Mouse (Mus musculus): Measurements from ENCODE around the gene Trim14. TPM values are rescaled to one million over a fixed set of nuclear protein-coding genes. Genes with fewer than 3 reads are reported as not detected.

The Trim14 gene
- polyA plus RNA-seq, 2 experiments, result 2.5 to 3.3 TPM

DNA sequence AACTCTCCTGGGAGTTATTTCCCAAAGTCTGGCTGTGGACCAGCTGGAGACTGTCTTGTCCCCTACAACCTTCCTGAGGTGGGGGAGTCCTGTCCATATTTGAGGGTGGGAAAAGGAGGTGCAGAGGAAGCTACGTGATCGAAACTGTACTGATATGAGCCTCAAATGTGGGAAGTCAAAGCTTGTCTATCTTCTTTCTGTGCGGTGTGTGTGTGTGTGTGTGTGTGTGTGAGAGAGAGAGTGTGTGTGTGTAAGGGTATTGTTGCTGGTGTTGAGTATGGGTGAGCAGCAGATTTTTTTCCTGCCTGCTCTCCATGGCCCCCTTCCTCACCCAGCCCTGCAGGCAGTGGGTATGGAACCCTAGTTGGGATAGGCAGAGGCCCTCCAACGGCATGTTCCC, 28.3 kb upstream of the Trim14 start:
- Histone ChIP-seq H3K36me3 (ENCODE audit: control insufficient read depth, insufficient read depth, low read length) (no peaks in the 10 kb centered on the region), H3K4me2 (replicated peaks; ENCODE audit: low read depth, low read length, severe bottlenecking) (no peak overlapping the region), H3K9me3 (ENCODE audit: control insufficient read depth, low read length) (no peaks in the 10 kb centered on the region), H3K4me3 (replicated peaks; ENCODE audit: low read length) (no peak overlapping the region), H3K27ac (replicated peaks; ENCODE audit: low read depth, low read length) (no peak overlapping the region), H3K4me1 (ENCODE audit: control insufficient read depth, insufficient read depth, low read length) (no peaks in the 10 kb centered on the region), H3K27me3 (ENCODE audit: control insufficient read depth, insufficient read depth, low read length) (no peaks in the 10 kb centered on the region), H3K9ac (ENCODE audit: low read depth, low read length, severe bottlenecking) (no peak overlapping the region)
- no peak for ATAC-seq (ENCODE audit: low FRiP score, low read depth)
- DNase-seq (ENCODE audit: low spot score), result no peak
- TF ChIP-seq POLR2A (IDR thresholded peaks at IDR 0.05; ENCODE audit: borderline replicate concordance, extremely low read depth, insufficient read depth, insufficient read length), result no peak
- 88% methylated on average over 4 of the region's 4 CpGs for WGBS

- 68% methylated on average over 10 of the region's 10 CpGs for WGBS
Observed at GRCm38 (mm10) chr4:46563847-46564246, 27.9 kb upstream of the Trim14 start.

DNA sequence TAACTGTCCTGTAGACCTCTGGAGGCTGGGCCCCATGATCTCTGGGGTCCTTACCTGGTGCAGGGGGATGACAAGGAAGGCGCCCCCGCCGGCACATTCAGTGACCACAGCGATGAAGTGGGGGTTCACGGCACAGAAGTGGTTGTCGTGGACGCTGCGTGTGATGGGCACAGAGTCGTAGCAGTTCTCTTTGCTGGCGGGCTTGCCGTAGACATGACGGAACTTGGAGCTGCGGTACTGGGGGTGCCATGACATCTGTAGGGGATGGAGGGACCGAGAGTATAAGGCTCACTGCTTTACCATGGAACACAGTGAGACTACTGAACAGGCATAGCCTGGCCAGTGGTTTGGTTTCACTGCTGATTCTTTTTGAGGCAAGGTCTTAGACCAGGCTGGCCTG, 26.9 kb upstream of the Trim14 start:
- H3K27me3 ChIP-seq (ENCODE audit: control insufficient read depth, insufficient read depth, low read length), result no peaks in the 10 kb centered on the region
- H3K9me3 ChIP-seq (ENCODE audit: control insufficient read depth, low read length), result no peaks in the 10 kb centered on the region
- H3K36me3 ChIP-seq (ENCODE audit: control insufficient read depth, insufficient read depth, low read length), result no peaks in the 10 kb centered on the region
- H3K9ac ChIP-seq (ENCODE audit: low read depth, low read length, severe bottlenecking), result no peak overlapping the region
- WGBS, result 90% methylated on average over 14 of the region's 14 CpGs
- H3K27ac ChIP-seq (replicated peaks; ENCODE audit: low read depth, low read length), result no peak overlapping the region
- H3K4me2 ChIP-seq (replicated peaks; ENCODE audit: low read depth, low read length, severe bottlenecking), result no peak overlapping the region
- no peak for ATAC-seq (ENCODE audit: low FRiP score, low read depth)
- no peak for DNase-seq (ENCODE audit: low spot score)
- H3K4me1 ChIP-seq (ENCODE audit: control insufficient read depth, insufficient read depth, low read length), result no peaks in the 10 kb centered on the region
- no peak overlapping the region for H3K4me3 ChIP-seq (replicated peaks; ENCODE audit: low read length)
- TF ChIP-seq POLR2A (IDR thresholded peaks at IDR 0.05; ENCODE audit: borderline replicate concordance, extremely low read depth, insufficient read depth, insufficient read length), result no peak

More at GRCm38 (mm10) chr4:46563847-46564246, 27.9 kb upstream of the Trim14 start:
- Histone ChIP-seq H3K9ac (ENCODE audit: low read depth, low read length, severe bottlenecking) (no peak overlapping the region), H3K36me3 (ENCODE audit: control insufficient read depth, insufficient read depth, low read length) (no peaks in the 10 kb centered on the region), H3K9me3 (ENCODE audit: control insufficient read depth, low read length) (no peaks in the 10 kb centered on the region), H3K27ac (replicated peaks; ENCODE audit: low read depth, low read length) (no peak overlapping the region), H3K4me1 (ENCODE audit: control insufficient read depth, insufficient read depth, low read length) (no peaks in the 10 kb centered on the region), H3K4me3 (replicated peaks; ENCODE audit: low read length) (no peak overlapping the region), H3K27me3 (ENCODE audit: control insufficient read depth, insufficient read depth, low read length) (no peaks in the 10 kb centered on the region), H3K4me2 (replicated peaks; ENCODE audit: low read depth, low read length, severe bottlenecking) (no peak overlapping the region)
- no peak for ATAC-seq (ENCODE audit: low FRiP score, low read depth)
- TF ChIP-seq POLR2A (IDR thresholded peaks at IDR 0.05; ENCODE audit: borderline replicate concordance, extremely low read depth, insufficient read depth, insufficient read length), result no peak
- DNase-seq (ENCODE audit: low spot score), result no peak

DNA sequence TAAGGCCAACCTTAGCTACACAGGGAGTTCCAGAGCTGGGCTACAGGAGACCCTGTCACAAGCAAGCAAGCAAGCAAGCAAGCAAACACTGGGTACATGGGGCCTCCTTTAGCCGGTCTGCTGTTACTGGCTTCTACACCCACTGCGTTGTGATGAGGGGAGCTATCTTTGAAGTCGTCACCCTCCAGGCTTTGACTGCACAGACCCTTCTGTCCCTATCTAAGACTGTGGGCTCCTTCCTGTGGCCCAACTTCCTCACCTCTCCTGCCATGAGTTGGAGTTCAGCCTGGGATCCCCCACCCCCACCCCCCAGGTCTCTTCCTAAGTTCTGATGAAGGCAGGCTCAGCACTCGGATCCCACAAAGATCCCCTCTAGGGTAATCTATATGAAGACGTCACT, 26.1 kb upstream of the Trim14 start:
- ATAC-seq (ENCODE audit: low FRiP score, low read depth) (no peak), DNase-seq (ENCODE audit: low spot score) (no peak)
- no peaks in the 10 kb centered on the region for H3K36me3 ChIP-seq (ENCODE audit: control insufficient read depth, insufficient read depth, low read length)
- 80% methylated on average over 5 of the region's 5 CpGs for WGBS
- no peaks in the 10 kb centered on the region for H3K27me3 ChIP-seq (ENCODE audit: control insufficient read depth, insufficient read depth, low read length)
- H3K4me1 ChIP-seq (ENCODE audit: control insufficient read depth, insufficient read depth, low read length), result no peaks in the 10 kb centered on the region
- no peak overlapping the region for H3K27ac ChIP-seq (replicated peaks; ENCODE audit: low read depth, low read length)
- TF ChIP-seq POLR2A (IDR thresholded peaks at IDR 0.05; ENCODE audit: borderline replicate concordance, extremely low read depth, insufficient read depth, insufficient read length), result no peak
- no peak overlapping the region for H3K9ac ChIP-seq (ENCODE audit: low read depth, low read length, severe bottlenecking)
- H3K4me3 ChIP-seq (replicated peaks; ENCODE audit: low read length), result no peak overlapping the region
- no peaks in the 10 kb centered on the region for H3K9me3 ChIP-seq (ENCODE audit: control insufficient read depth, low read length)
- no peak overlapping the region for H3K4me2 ChIP-seq (replicated peaks; ENCODE audit: low read depth, low read length, severe bottlenecking)

DNA sequence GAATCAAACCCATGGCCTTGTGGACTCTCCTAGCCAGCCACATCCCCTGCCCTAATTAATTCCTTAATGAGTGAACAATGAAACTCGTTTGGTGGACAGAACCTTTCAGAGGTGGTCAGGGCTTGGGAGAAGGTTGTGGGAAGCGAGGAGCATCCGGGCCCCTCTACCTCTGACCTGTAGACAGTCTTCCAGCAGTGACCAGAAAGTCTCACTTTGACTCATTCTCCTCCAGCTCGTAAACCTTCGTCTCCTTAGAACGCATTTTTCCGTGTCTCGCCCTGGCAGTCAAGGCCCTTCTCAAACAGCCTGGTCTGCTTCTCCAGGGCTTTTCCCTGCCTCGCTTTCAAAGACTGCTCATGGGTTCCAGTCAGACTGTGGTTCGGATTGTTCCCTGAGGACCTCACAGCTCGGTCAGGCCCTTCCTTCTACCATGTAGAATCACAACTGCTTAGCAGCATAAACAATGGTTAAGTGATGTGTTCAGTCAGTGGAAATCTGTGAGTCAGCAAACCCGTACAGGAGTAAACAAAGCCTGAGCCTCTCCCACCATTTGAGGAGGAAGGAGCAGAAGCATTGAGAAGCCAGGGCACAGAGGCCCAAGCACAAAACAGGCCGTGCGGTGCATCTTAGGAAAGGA, 24.2 kb upstream of the Trim14 start:
- ATAC-seq (ENCODE audit: low FRiP score, low read depth), result no peak
- Histone ChIP-seq H3K4me1 (ENCODE audit: control insufficient read depth, insufficient read depth, low read length) (no peaks in the 10 kb centered on the region), H3K4me2 (replicated peaks; ENCODE audit: low read depth, low read length, severe bottlenecking) (no peak overlapping the region), H3K27ac (replicated peaks; ENCODE audit: low read depth, low read length) (no peak overlapping the region), H3K36me3 (ENCODE audit: control insufficient read depth, insufficient read depth, low read length) (no peaks in the 10 kb centered on the region), H3K9me3 (ENCODE audit: control insufficient read depth, low read length) (no peaks in the 10 kb centered on the region), H3K27me3 (ENCODE audit: control insufficient read depth, insufficient read depth, low read length) (no peaks in the 10 kb centered on the region), H3K9ac (ENCODE audit: low read depth, low read length, severe bottlenecking) (no peak overlapping the region), H3K4me3 (replicated peaks; ENCODE audit: low read length) (no peak overlapping the region)
- DNase-seq (ENCODE audit: low spot score), result no peak
- 64% methylated on average over 14 of the region's 14 CpGs for WGBS
- TF ChIP-seq POLR2A (IDR thresholded peaks at IDR 0.05; ENCODE audit: borderline replicate concordance, extremely low read depth, insufficient read depth, insufficient read length), result no peak
